Mouse (Mus musculus): ENCODE data around the gene Olfr961. TPM values are rescaled to one million over a fixed set of nuclear protein-coding genes. Genes with fewer than 3 reads are reported as not detected.

Gene Olfr961
- polyA plus RNA-seq, 1 experiment from 2014 or later, result not detected

GRCm38 (mm10) chr9:39678557-39678956 is 33.7 kb downstream of the Olfr961 start:
- Histone ChIP-seq H3K9me3 (ENCODE audit: control insufficient read depth, low read depth, low read length) (no peaks in the 10 kb centered on the region), H3K9ac (replicated peaks; ENCODE audit: low read depth, low read length) (no peak overlapping the region), H3K4me1 (ENCODE audit: control insufficient read depth, insufficient read depth, low read length) (no peaks in the 10 kb centered on the region), H3K27ac (ENCODE audit: low read length) (no peak overlapping the region), H3K4me3 (ENCODE audit: low read depth, low read length) (no peak overlapping the region), H3K27me3 (ENCODE audit: control insufficient read depth, insufficient read depth, low read length) (no peaks in the 10 kb centered on the region), H3K36me3 (ENCODE audit: control insufficient read depth, insufficient read depth, low read length) (no peaks in the 10 kb centered on the region), H3K4me2 (replicated peaks; ENCODE audit: low read depth, low read length) (no peak overlapping the region)
- ATAC-seq (ENCODE audit: insufficient number of reproducible peaks, insufficient read depth, low FRiP score, low read depth), result no peak
- 92% methylated on average over 2 of the region's 2 CpGs for WGBS

GRCm38 (mm10) chr9:39679280-39679679 is 34.4 kb downstream of the Olfr961 start:
- no peak overlapping the region for H3K27ac ChIP-seq (ENCODE audit: low read length)
- no peak for ATAC-seq (ENCODE audit: insufficient number of reproducible peaks, insufficient read depth, low FRiP score, low read depth)
- no peaks in the 10 kb centered on the region for H3K9me3 ChIP-seq (ENCODE audit: control insufficient read depth, low read depth, low read length)
- H3K4me1 ChIP-seq (ENCODE audit: control insufficient read depth, insufficient read depth, low read length), result no peaks in the 10 kb centered on the region
- no peaks in the 10 kb centered on the region for H3K27me3 ChIP-seq (ENCODE audit: control insufficient read depth, insufficient read depth, low read length)
- no peak overlapping the region for H3K9ac ChIP-seq (replicated peaks; ENCODE audit: low read depth, low read length)
- H3K4me3 ChIP-seq (ENCODE audit: low read depth, low read length), result no peak overlapping the region
- no peaks in the 10 kb centered on the region for H3K36me3 ChIP-seq (ENCODE audit: control insufficient read depth, insufficient read depth, low read length)
- no peak overlapping the region for H3K4me2 ChIP-seq (replicated peaks; ENCODE audit: low read depth, low read length)
- WGBS, result 69% methylated on average over 2 of the region's 2 CpGs

Other genes starting within 250 kb of the Olfr961 start
- not detected in 2 replicates for gene Olfr952, start 217.9 kb upstream of the Olfr961 start, polyA plus RNA-seq (2014; fragmentation: Nextera tagmentation; extraction: Ambion mirVana)
- gene Olfr954, start 188.4 kb upstream of the Olfr961 start, polyA plus RNA-seq (2014; fragmentation: Nextera tagmentation; extraction: Ambion mirVana), result not detected in 2 replicates
- gene Olfr955, start 173.1 kb upstream of the Olfr961 start, polyA plus RNA-seq (2014; fragmentation: Nextera tagmentation; extraction: Ambion mirVana), result not detected in 2 replicates
- gene Olfr44, start 151.1 kb upstream of the Olfr961 start, polyA plus RNA-seq (2014; fragmentation: Nextera tagmentation; extraction: Ambion mirVana), result not detected in 2 replicates
- gene Olfr957, start 129.3 kb upstream of the Olfr961 start, polyA plus RNA-seq (2014; fragmentation: Nextera tagmentation; extraction: Ambion mirVana), result not detected in 2 replicates
- not detected in 2 replicates for gene Olfr958, start 91.0 kb upstream of the Olfr961 start, polyA plus RNA-seq (2014; fragmentation: Nextera tagmentation; extraction: Ambion mirVana)
- gene Olfr959, start 69.5 kb upstream of the Olfr961 start, polyA plus RNA-seq (2014; fragmentation: Nextera tagmentation; extraction: Ambion mirVana), result not detected in 2 replicates
- gene AW551984, start 40.7 kb upstream of the Olfr961 start, polyA plus RNA-seq (2014; fragmentation: Nextera tagmentation; extraction: Ambion mirVana), result 34.6 and 39.9 TPM in 2 replicates
- not detected in 2 replicates for gene Olfr148, start 34.4 kb upstream of the Olfr961 start, polyA plus RNA-seq (2014; fragmentation: Nextera tagmentation; extraction: Ambion mirVana)
- gene Olfr960, start 23.7 kb upstream of the Olfr961 start, polyA plus RNA-seq (2014; fragmentation: Nextera tagmentation; extraction: Ambion mirVana), result not detected in 2 replicates
- gene Olfr963, start 22.1 kb downstream of the Olfr961 start, polyA plus RNA-seq (2014; fragmentation: Nextera tagmentation; extraction: Ambion mirVana), result not detected in 2 replicates
- gene Olfr149, start 62.0 kb downstream of the Olfr961 start, polyA plus RNA-seq (2014; fragmentation: Nextera tagmentation; extraction: Ambion mirVana), result not detected in 2 replicates
- gene Olfr965, start 66.3 kb downstream of the Olfr961 start, polyA plus RNA-seq (2014; fragmentation: Nextera tagmentation; extraction: Ambion mirVana), result not detected in 2 replicates
- gene Olfr150, start 85.9 kb downstream of the Olfr961 start, polyA plus RNA-seq (2014; fragmentation: Nextera tagmentation; extraction: Ambion mirVana), result not detected in 2 replicates
- not detected in 2 replicates for gene Olfr967, start 101.2 kb downstream of the Olfr961 start, polyA plus RNA-seq (2014; fragmentation: Nextera tagmentation; extraction: Ambion mirVana)
- gene Olfr968, start 138.2 kb downstream of the Olfr961 start, polyA plus RNA-seq (2014; fragmentation: Nextera tagmentation; extraction: Ambion mirVana), result not detected in 2 replicates
- gene Olfr969, start 145.9 kb downstream of the Olfr961 start, polyA plus RNA-seq (2014; fragmentation: Nextera tagmentation; extraction: Ambion mirVana), result not detected in 2 replicates
- gene Olfr970, start 163.8 kb downstream of the Olfr961 start, polyA plus RNA-seq (2014; fragmentation: Nextera tagmentation; extraction: Ambion mirVana), result not detected in 2 replicates
- not detected in 2 replicates for gene Olfr971, start 191.8 kb downstream of the Olfr961 start, polyA plus RNA-seq (2014; fragmentation: Nextera tagmentation; extraction: Ambion mirVana)
- gene Olfr972, start 221.3 kb downstream of the Olfr961 start, polyA plus RNA-seq (2014; fragmentation: Nextera tagmentation; extraction: Ambion mirVana), result not detected in 2 replicates

All from stomach, embryonic 14.5 days (tissue).